Mouse (Mus musculus): ENCODE results near the gene Usp53.

Gene Usp53

GRCm38 (mm10) chr3:122887505-122888301 is 96.6 kb downstream of the Usp53 start:
- DNase-seq (ENCODE audit: low read depth, low spot score) = no peak
